ENCODE assay signal across 8 mouse cellular contexts in the genomic region with DNA sequence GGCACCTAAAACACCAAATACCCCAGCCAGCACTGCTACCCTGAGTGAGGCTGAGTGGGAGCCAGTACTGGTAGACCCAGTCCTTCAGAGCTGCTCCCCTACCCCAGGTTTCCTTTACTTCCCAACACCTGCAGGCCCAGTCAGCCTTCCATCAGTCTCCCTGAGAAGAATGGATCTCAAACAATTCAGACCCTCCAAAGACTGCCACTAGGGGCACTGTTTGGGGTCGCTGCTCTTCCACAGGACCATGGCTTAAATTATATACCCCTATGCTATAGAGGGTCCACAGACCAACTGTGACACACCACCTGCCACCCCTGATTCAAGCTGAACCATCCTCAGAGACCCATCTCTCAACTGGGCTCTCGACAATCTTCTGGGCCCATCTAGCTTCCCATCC. TPM values are rescaled to one million over a fixed set of nuclear protein-coding genes. Genes with fewer than 3 reads are reported as not detected.
DNase-seq lines count a peak whose midpoint lies in the region; ATAC-seq lines count a peak whose summit lies in the region.

No protein-coding gene starts in this region.

- 39% methylated on average over 2 of the region's 2 CpGs for WGBS in heart, embryonic 14.5 days
- WGBS in intestine, embryonic 15.5 days = 48% methylated on average over 2 of the region's 2 CpGs
- WGBS in neural tube, embryonic 14.5 days = 28% methylated on average over 2 of the region's 2 CpGs

- H3K9ac ChIP-seq in heart, embryonic 14.5 days (ENCODE audit: low read length) = peak overlapping the region; percentile 30; the same call in 1 of the 2 replicates
- no peak overlapping the region for H3K9ac ChIP-seq in intestine, embryonic 15.5 days
- no peak overlapping the region for H3K9ac ChIP-seq in neural tube, embryonic 14.5 days (replicated peaks; ENCODE audit: low read depth, low read length)

- DNase-seq in heart, postnatal 14 days = no peak
- DNase-seq in R1 (ENCODE audit: low read depth, low spot score) = peak; percentile 67
- DNase-seq in urinary bladder, postnatal 10 days (ENCODE audit: low spot score) = no peak
- DNase-seq in layer of hippocampus, postnatal 25 days (ENCODE audit: extremely low spot score in 1 of 2, low spot score in 1 of 2) = no peak
- no peak for DNase-seq in adrenal gland, postnatal 36 days

- intact Hi-C loops in heart, postnatal 14 days (cut with DNase I) = no loop called here

- no peak overlapping the region for H3K4me3 ChIP-seq in heart, embryonic 14.5 days (ENCODE audit: control insufficient read depth in 1 of 2, insufficient read depth in 1 of 2, low read depth in 1 of 2, low read length in 2 of 2)
- no peak overlapping the region for H3K4me3 ChIP-seq in intestine, embryonic 15.5 days (replicated peaks)
- no peak overlapping the region for H3K4me3 ChIP-seq in neural tube, embryonic 14.5 days (ENCODE audit: low read depth, low read length)

- peaks cover 22% of the 10 kb centered on the region for H3K36me3 ChIP-seq in heart, embryonic 14.5 days (ENCODE audit: control insufficient read depth, insufficient read depth, low read length)
- 0 out of 2 replicates have a peak, but pooled peaks cover 4% of the 10 kb centered on the region for H3K36me3 ChIP-seq in intestine, embryonic 15.5 days
- no peaks in the 10 kb centered on the region for H3K36me3 ChIP-seq in neural tube, embryonic 14.5 days (ENCODE audit: control insufficient read depth, insufficient read depth, low read length)

- H3K27ac ChIP-seq in heart, embryonic 14.5 days (replicated peaks in 1 of 2; ENCODE audit: control insufficient read depth in 1 of 2, insufficient read depth in 1 of 2, low read depth in 2 of 2, low read length in 2 of 2) = no peak overlapping the region
- H3K27ac ChIP-seq in intestine, embryonic 15.5 days = 0 out of 2 replicates have a peak overlapping the region, but pooled peaks have one; percentile 13
- no peak overlapping the region for H3K27ac ChIP-seq in neural tube, embryonic 14.5 days (ENCODE audit: low read depth, low read length)

- peaks cover 20 to 65% of the 10 kb centered on the region in 2 experiments for H3K4me1 ChIP-seq in heart, embryonic 14.5 days (ENCODE audit: control insufficient read depth in 2 of 2, insufficient read depth in 2 of 2, low read length in 2 of 2)
- H3K4me1 ChIP-seq in intestine, embryonic 15.5 days (replicated peaks) = peaks cover 45% of the 10 kb centered on the region
- H3K4me1 ChIP-seq in neural tube, embryonic 14.5 days (ENCODE audit: control insufficient read depth, insufficient read depth, low read length) = peaks cover 28% of the 10 kb centered on the region

- H3K9me3 ChIP-seq in heart, embryonic 14.5 days (ENCODE audit: control insufficient read depth, low read length) = no peaks in the 10 kb centered on the region
- H3K9me3 ChIP-seq in intestine, embryonic 15.5 days = no peaks in the 10 kb centered on the region
- no peaks in the 10 kb centered on the region for H3K9me3 ChIP-seq in neural tube, embryonic 14.5 days (ENCODE audit: control insufficient read depth, low read length)

- no peak overlapping the region for H3K4me2 ChIP-seq in heart, embryonic 14.5 days (ENCODE audit: low read length)
- H3K4me2 ChIP-seq in intestine, embryonic 15.5 days (replicated peaks) = no peak overlapping the region
- peak overlapping the region; percentile 75; the same call in 1 of the 2 replicates for H3K4me2 ChIP-seq in neural tube, embryonic 14.5 days (ENCODE audit: low read depth, low read length)

- H3K27me3 ChIP-seq in heart, embryonic 14.5 days (ENCODE audit: control insufficient read depth, insufficient read depth, low read length) = no peaks in the 10 kb centered on the region
- no peaks in the 10 kb centered on the region for H3K27me3 ChIP-seq in intestine, embryonic 15.5 days (replicated peaks)
- H3K27me3 ChIP-seq in neural tube, embryonic 14.5 days (ENCODE audit: control insufficient read depth, insufficient read depth, low read length) = no peaks in the 10 kb centered on the region

- no peak for ATAC-seq in heart, embryonic 14.5 days (ENCODE audit: insufficient number of reproducible peaks, insufficient read depth, low FRiP score, low read depth)
- no peak for ATAC-seq in intestine, embryonic 15.5 days
- ATAC-seq in neural tube, embryonic 14.5 days (ENCODE audit: low read depth) = no peak

RNA-seq across cellular contexts. Expression of gene Ppp1r37, which starts 3.9 kb away (rescaled TPM):
- 2.9 and 5.3 TPM in 2 replicates for polyA plus RNA-seq in heart, embryonic 14.5 days (2014; fragmentation: Nextera tagmentation; extraction: Ambion mirVana)
- 10 to 100 TPM; 41.3 to 41.5 TPM for total RNA-seq in heart, postnatal 14 days (2021)
- polyA plus RNA-seq in intestine, embryonic 15.5 days (2015; fragmentation: Nextera tagmentation; extraction: Ambion mirVana) = 18.3 and 21.8 TPM in 2 replicates
- polyA plus RNA-seq in neural tube, embryonic 14.5 days (2014; fragmentation: Nextera tagmentation; extraction: Ambion mirVana) = 8.1 and 15.8 TPM in 2 replicates
- total RNA-seq in layer of hippocampus, postnatal 25 days (2021) = 100 to 1,000 TPM; 103 to 112 TPM
- 10 to 100 TPM; 65.5 to 70.2 TPM for total RNA-seq in adrenal gland, postnatal 36 days (2021)

RNA-seq across cellular contexts. Expression of gene Zfp296, which starts 18.1 kb away (rescaled TPM):
- polyA plus RNA-seq in heart, embryonic 14.5 days (2014; fragmentation: Nextera tagmentation; extraction: Ambion mirVana) = 0.13 and 0.38 TPM in 2 replicates
- total RNA-seq in heart, postnatal 14 days (2021) = under 1 TPM; 0.20 to 0.36 TPM
- 0.63 and 0.95 TPM in 2 replicates for polyA plus RNA-seq in intestine, embryonic 15.5 days (2015; fragmentation: Nextera tagmentation; extraction: Ambion mirVana)
- polyA plus RNA-seq in neural tube, embryonic 14.5 days (2014; fragmentation: Nextera tagmentation; extraction: Ambion mirVana) = 0.13 and 0.27 TPM in 2 replicates
- 1 to 10 TPM in 1 of 2 experiments, under 1 TPM in 1; 0.30 to 1.0 TPM for total RNA-seq in layer of hippocampus, postnatal 25 days (2021)
- total RNA-seq in adrenal gland, postnatal 36 days (2021) = under 1 TPM; 0.33 to 0.36 TPM

RNA-seq across cellular contexts. Expression of gene Gemin7, which starts 18.4 kb away (rescaled TPM):
- 140 and 144 TPM in 2 replicates for polyA plus RNA-seq in heart, embryonic 14.5 days (2014; fragmentation: Nextera tagmentation; extraction: Ambion mirVana)
- 10 to 100 TPM; 45.6 to 49.8 TPM for total RNA-seq in heart, postnatal 14 days (2021)
- polyA plus RNA-seq in intestine, embryonic 15.5 days (2015; fragmentation: Nextera tagmentation; extraction: Ambion mirVana) = 131 and 140 TPM in 2 replicates
- 150 and 153 TPM in 2 replicates for polyA plus RNA-seq in neural tube, embryonic 14.5 days (2014; fragmentation: Nextera tagmentation; extraction: Ambion mirVana)
- 10 to 100 TPM; 38.0 to 40.7 TPM for total RNA-seq in layer of hippocampus, postnatal 25 days (2021)
- 10 to 100 TPM; 71.8 to 90.6 TPM for total RNA-seq in adrenal gland, postnatal 36 days (2021)

RNA-seq across cellular contexts. Expression of gene Nkpd1, which starts 41.3 kb away (rescaled TPM):
- polyA plus RNA-seq in heart, embryonic 14.5 days (2014; fragmentation: Nextera tagmentation; extraction: Ambion mirVana) = not detected in 2 replicates
- not detected for total RNA-seq in heart, postnatal 14 days (2021)
- 0.10 and 0.11 TPM in 2 replicates for polyA plus RNA-seq in intestine, embryonic 15.5 days (2015; fragmentation: Nextera tagmentation; extraction: Ambion mirVana)
- 0.52 and 1.2 TPM in 2 replicates for polyA plus RNA-seq in neural tube, embryonic 14.5 days (2014; fragmentation: Nextera tagmentation; extraction: Ambion mirVana)
- total RNA-seq in layer of hippocampus, postnatal 25 days (2021) = under 1 TPM; 0.49 to 0.66 TPM
- total RNA-seq in adrenal gland, postnatal 36 days (2021) = under 1 TPM in 1 of 2 experiments, not detected in 1; 0.17 TPM

RNA-seq across cellular contexts. Expression of gene Clasrp, which starts 45.3 kb away (rescaled TPM):
- polyA plus RNA-seq in heart, embryonic 14.5 days (2014; fragmentation: Nextera tagmentation; extraction: Ambion mirVana) = 26.6 and 29.2 TPM in 2 replicates
- 10 to 100 TPM; 21.5 to 22.6 TPM for total RNA-seq in heart, postnatal 14 days (2021)
- 34.2 and 38.3 TPM in 2 replicates for polyA plus RNA-seq in intestine, embryonic 15.5 days (2015; fragmentation: Nextera tagmentation; extraction: Ambion mirVana)
- 49.7 and 51.3 TPM in 2 replicates for polyA plus RNA-seq in neural tube, embryonic 14.5 days (2014; fragmentation: Nextera tagmentation; extraction: Ambion mirVana)
- 10 to 100 TPM; 70.6 to 94.5 TPM for total RNA-seq in layer of hippocampus, postnatal 25 days (2021)
- total RNA-seq in adrenal gland, postnatal 36 days (2021) = 10 to 100 TPM; 28.1 to 39.7 TPM
